Mouse (Mus musculus): ENCODE data around the gene Cyp11a1.

DNA sequence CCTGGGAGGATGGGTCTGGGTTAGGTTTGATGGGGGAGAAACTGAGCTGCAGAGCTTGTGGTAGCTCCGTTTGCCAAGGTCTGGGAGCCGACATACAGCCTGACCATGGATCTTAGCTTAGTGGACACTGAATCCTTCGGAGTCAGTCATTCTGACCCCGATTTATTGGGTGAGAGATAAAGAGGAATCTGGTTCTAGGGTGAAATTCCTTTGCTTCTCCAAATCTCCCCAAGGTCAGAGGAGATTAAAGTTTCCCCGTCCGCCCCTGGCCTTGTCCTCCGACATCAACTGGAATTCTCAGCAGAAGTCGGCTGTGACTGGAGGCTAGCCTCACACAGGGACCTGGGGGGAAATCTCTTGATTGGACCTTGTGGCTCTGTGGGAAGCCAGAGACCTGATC is 5.3 kb downstream of the Cyp11a1 start:
- TF ChIP-seq POLR2A (IDR thresholded peaks at IDR 0.05; ENCODE audit: borderline replicate concordance, extremely low read depth, low read depth, low read length) (no peak), CTCF (IDR thresholded peaks at IDR 0.05; ENCODE audit: insufficient read depth, low read length) (no peak)

Data from lung, adult 2 months (tissue).